Mouse (Mus musculus) G1E (cell line): Measurements from ENCODE around the gene Clic1. TPM values are rescaled to one million over a fixed set of nuclear protein-coding genes. Genes with fewer than 3 reads are reported as not detected.

ENCODE experiments used
- ATAC-seq: 2 replicates; pipeline ENCODE4 v1.8.0; 2016; ENCODE audit warnings: mild to moderate bottlenecking; ENCODE audit not compliant: insufficient number of reproducible peaks, poor library complexity, low FRiP score, severe bottlenecking; ENCODE audit errors: extremely low read depth
- DNase-seq: peaks from one replicate; pipeline ENCODE4 v3.0.0; 2012; ENCODE audit warnings: low spot score
- H3K27me3 ChIP-seq: 2 replicates; pipeline ENCODE4 v1.6.1; 2012; ENCODE audit warnings: mild to moderate bottlenecking, low read length, inconsistent platforms; ENCODE audit not compliant: insufficient read depth
- H3K36me3 ChIP-seq: replicated peaks from 2 replicates; pipeline ENCODE3; 2012; ENCODE audit warnings: mild to moderate bottlenecking, inconsistent platforms
- H3K4me1 ChIP-seq: 2 replicates; pipeline ENCODE4 v1.6.1; 2012; ENCODE audit warnings: low read depth, low read length, inconsistent platforms, mixed read lengths; ENCODE audit not compliant: insufficient read depth
- H3K4me3 ChIP-seq: 2 replicates; pipeline ENCODE4 v1.5.1; 2012; ENCODE audit warnings: low read depth, mild to moderate bottlenecking, inconsistent platforms, low read length, moderate library complexity, mixed read lengths
- H3K9me3 ChIP-seq: replicated peaks from 2 replicates; pipeline ENCODE4 v1.6.1; 2012; ENCODE audit warnings: inconsistent platforms
- CTCF ChIP-seq: IDR thresholded peaks from 2 replicates; pipeline ENCODE4 v1.5.1; 2012; ENCODE audit warnings: low read depth, low read length, inconsistent platforms, mixed read lengths
- GATA1 ChIP-seq: IDR thresholded peaks from 2 replicates; pipeline ENCODE4 v1.6.1; 2012; ENCODE audit warnings: borderline replicate concordance, low read length, inconsistent platforms, mixed read lengths
- GATA2 ChIP-seq: IDR thresholded peaks from 2 replicates; pipeline ENCODE4 v1.6.1; 2012; ENCODE audit warnings: low read depth, low read length, inconsistent platforms, borderline replicate concordance
- POLR2AphosphoS5 ChIP-seq: IDR thresholded peaks from 2 replicates; pipeline ENCODE4 v1.6.1; 2012; ENCODE audit warnings: low read depth, low read length, inconsistent platforms; ENCODE audit not compliant: insufficient replicate concordance
- TAL1 ChIP-seq: conservative IDR thresholded peaks from 2 replicates; pipeline ENCODE4 v1.6.1; 2012; ENCODE audit warnings: low read depth, low read length, inconsistent platforms, mixed read lengths
- polyA plus RNA-seq: library from polyadenylated mRNA; stranded (reverse); fragments of >175 nt; gene quantifications from 2 replicates; pipeline ENCODE4 v1.2.3, GENCODE M21; 2012
- total RNA-seq, 2 experiments: library from RNA; stranded (forward) in 1 of 2; stranded (reverse) in 1 of 2; fragments of 200-1000 nt in 1 of 2; fragments of >200 nt in 1 of 2; fragmentation: Nextera tagmentation in 1 of 2; gene quantifications; 2 replicates each; pipeline ENCODE4 v1.2.3; 2014 to 2017

Gene Clic1
- 211 and 218 TPM in 2 replicates for total RNA-seq (2014; fragmentation: Nextera tagmentation)
- 562 and 724 TPM in 2 replicates for total RNA-seq (2017)
- 233 and 258 TPM in 2 replicates for polyA plus RNA-seq

GRCm38 (mm10) chr17:35049561-35050016, at the start of gene Clic1:
Gene Clic1, plus strand, starts transcription at chr17:35049966.
- Histone ChIP-seq H3K4me3 (peak within 1 kb of the TSS; percentile 81), H3K4me1 (peaks cover 76% of the 10 kb centered on the region), H3K27me3 (no peaks in the 10 kb centered on the region), H3K9me3 (no peaks in the 10 kb centered on the region), H3K36me3 (peaks cover 34% of the 10 kb centered on the region)
- TF ChIP-seq CTCF (no peak), TAL1 (no peak), GATA1 (no peak), POLR2AphosphoS5 (no peak)
- peak; percentile 80 for DNase-seq
- ATAC-seq: peak; percentile 9; the same call in 1 of the 2 replicates

DNA sequence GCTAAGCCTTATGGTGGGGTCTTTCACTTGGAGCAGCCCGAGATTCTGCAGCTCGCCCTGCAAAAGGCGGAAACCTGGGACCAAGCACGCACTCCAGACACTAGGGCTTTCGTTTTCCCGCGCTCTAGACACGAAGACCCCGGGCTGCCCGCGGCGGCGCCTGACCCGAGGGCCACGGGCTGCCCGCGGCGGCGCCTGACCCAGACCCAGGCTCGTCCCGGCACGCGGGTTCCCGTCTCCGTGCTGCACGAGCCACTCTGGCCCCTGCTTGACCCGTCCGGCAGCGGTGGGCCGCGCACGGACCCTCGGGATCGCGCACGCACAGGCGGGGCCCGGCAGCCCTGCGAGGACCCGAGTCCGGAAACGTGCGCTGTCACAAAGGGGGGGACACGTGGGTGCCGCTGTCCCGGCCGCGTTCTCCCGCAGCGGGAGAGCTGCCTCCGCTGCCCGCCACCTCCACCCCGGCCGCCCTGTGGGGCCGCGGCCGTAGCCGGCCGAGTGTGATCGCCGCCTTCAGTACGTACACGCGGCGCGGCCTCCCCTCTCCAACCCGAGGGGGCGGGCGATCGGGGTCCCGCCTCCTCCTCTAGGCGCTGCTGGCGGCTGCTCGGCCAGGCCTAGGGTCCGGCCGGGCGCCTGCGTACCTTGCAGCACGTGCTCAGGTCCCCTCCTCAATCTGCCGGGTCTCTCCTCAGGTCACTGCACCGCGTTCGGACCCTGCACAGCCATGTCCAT, 48.9 kb upstream of the Clic1 start, which contains the start of gene Vars:
Gene Vars (plus strand): TSS at position 271 of the 735 bp plus-strand sequence.
- H3K27me3 ChIP-seq: peaks cover 3% of the 10 kb centered on the region; the same call in 1 of the 2 replicates
- peaks cover 72% of the 10 kb centered on the region for H3K36me3 ChIP-seq

GRCm38 (mm10) chr17:35001452-35002152, 48.2 kb upstream of the Clic1 start:
- DNase-seq (no peak), ATAC-seq (no peak)
- Histone ChIP-seq H3K4me1 (peaks cover 79% of the 10 kb centered on the region), H3K9me3 (peaks cover 29% of the 10 kb centered on the region), H3K27me3 (peaks cover 3% of the 10 kb centered on the region; the same call in 1 of the 2 replicates), H3K36me3 (peaks cover 69% of the 10 kb centered on the region), H3K4me3 (peak overlapping the region; percentile 76)
- TF ChIP-seq GATA2: no peak
- no peak for TF ChIP-seq TAL1
- no peak for TF ChIP-seq GATA1
- no peak for TF ChIP-seq POLR2AphosphoS5
- no peak for TF ChIP-seq CTCF

More for the DNA sequence above, 48.9 kb upstream of the Clic1 start, which contains the start of gene Vars:
- DNase-seq (peak; percentile 70), ATAC-seq (no peak)
- Histone ChIP-seq H3K4me3 (peak within 1 kb of the TSS; percentile 76), H3K4me1 (peaks cover 82% of the 10 kb centered on the region), H3K9me3 (peaks cover 32% of the 10 kb centered on the region)
- TF ChIP-seq POLR2AphosphoS5: no peak
- TF ChIP-seq CTCF: no peak
- no peak for TF ChIP-seq GATA1
- TF ChIP-seq GATA2: no peak
- no peak for TF ChIP-seq TAL1

GRCm38 (mm10) chr17:35002153-35002865, 47.5 kb upstream of the Clic1 start:
- DNase-seq: peak; percentile 62

DNA sequence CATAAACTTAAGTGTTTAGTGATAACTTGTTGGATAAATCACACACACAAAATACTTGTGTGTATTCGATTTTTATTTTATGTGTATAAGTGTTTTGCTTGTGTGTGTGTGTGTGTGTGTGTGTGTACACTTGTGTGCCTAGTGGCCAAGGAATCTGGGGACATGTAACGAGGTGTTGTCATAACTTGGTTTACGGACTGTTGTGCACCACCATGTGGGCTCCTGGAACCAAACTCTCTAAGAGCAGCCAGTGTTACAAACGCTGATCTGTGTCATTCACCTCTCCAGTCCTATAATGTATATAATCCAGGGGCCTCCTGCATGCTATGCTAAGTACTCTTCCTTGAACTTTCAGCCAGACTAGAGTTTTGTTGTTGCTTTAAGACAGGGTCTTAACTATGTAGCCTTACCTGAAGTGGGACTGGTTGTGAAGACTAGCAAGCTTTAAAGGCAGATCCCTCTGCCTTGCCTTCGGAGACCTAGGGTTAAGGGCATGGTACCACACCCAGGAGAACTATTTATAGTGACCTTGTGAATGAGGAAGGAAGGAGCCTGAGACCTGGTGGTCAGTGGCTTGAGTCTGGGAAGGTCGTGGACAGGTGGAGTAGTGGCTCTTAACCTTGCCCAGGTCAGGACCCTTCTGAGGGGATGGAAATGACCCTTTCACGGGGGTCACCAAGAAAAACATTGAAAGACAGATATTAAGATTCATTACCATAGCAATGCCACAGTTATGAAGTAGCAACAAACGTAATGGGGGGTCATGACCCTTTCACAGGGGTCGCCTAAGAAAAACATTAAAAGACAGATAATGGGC, 46.5 kb upstream of the Clic1 start:
- TF ChIP-seq CTCF (no peak), GATA1 (no peak), POLR2AphosphoS5 (no peak), TAL1 (no peak), GATA2 (no peak)
- peaks cover 17% of the 10 kb centered on the region for H3K9me3 ChIP-seq
- DNase-seq: no peak
- peaks cover 80% of the 10 kb centered on the region for H3K4me1 ChIP-seq
- peaks cover 3% of the 10 kb centered on the region; the same call in 1 of the 2 replicates for H3K27me3 ChIP-seq
- ATAC-seq: no peak
- H3K36me3 ChIP-seq: peaks cover 69% of the 10 kb centered on the region
- peak overlapping the region; percentile 76 for H3K4me3 ChIP-seq

More at GRCm38 (mm10) chr17:35002153-35002865, 47.5 kb upstream of the Clic1 start:
- Histone ChIP-seq H3K4me1 (peaks cover 78% of the 10 kb centered on the region), H3K9me3 (peaks cover 26% of the 10 kb centered on the region), H3K36me3 (peaks cover 70% of the 10 kb centered on the region), H3K27me3 (peaks cover 3% of the 10 kb centered on the region; the same call in 1 of the 2 replicates), H3K4me3 (peak overlapping the region; percentile 76)
- peak; percentile 80; the same call in 1 of the 2 replicates for TF ChIP-seq POLR2AphosphoS5
- TF ChIP-seq CTCF: no peak
- ATAC-seq: peak; percentile 59
